In genomic region chr10:13016573-13016972, GRCm38 (mm10) we compare ENCODE assay signal across 8 mouse cellular contexts. TPM values are rescaled to one million over a fixed set of nuclear protein-coding genes. Genes with fewer than 3 reads are reported as not detected.
DNase-seq lines count a peak whose midpoint lies in the region; ATAC-seq and TF ChIP-seq lines count a peak whose summit lies in the region.

No protein-coding gene starts in this region.

- peak; percentile 65 for TF ChIP-seq CTCF in brain, embryonic 14.5 days (IDR thresholded peaks at IDR 0.05; ENCODE audit: borderline replicate concordance, extremely low read depth, insufficient read depth, insufficient read length)

- no peak overlapping the region for H3K9ac ChIP-seq in liver, embryonic 12.5 days
- no peak overlapping the region for H3K9ac ChIP-seq in hindbrain, embryonic 15.5 days
- H3K9ac ChIP-seq in stomach, embryonic 14.5 days (replicated peaks; ENCODE audit: low read depth, low read length): no peak overlapping the region

- DNase-seq in liver: peak; percentile 21
- peak; percentile 89 for DNase-seq in brain, embryonic 14.5 days (ENCODE audit: low read depth)
- DNase-seq in fibroblast of lung, adult 2 months (ENCODE audit: low read depth): peak; percentile 46
- peak; percentile 22 to 90 for DNase-seq in layer of hippocampus, postnatal 14 days (ENCODE audit: low spot score in 2 of 2)

- no peaks in the 10 kb centered on the region for H3K9me3 ChIP-seq in liver, embryonic 12.5 days (replicated peaks)
- no peaks in the 10 kb centered on the region for H3K9me3 ChIP-seq in hindbrain, embryonic 15.5 days
- H3K9me3 ChIP-seq in stomach, embryonic 14.5 days (ENCODE audit: control insufficient read depth, low read depth, low read length): no peaks in the 10 kb centered on the region

- no peak overlapping the region for H3K4me3 ChIP-seq in liver, embryonic 12.5 days
- no peak overlapping the region for H3K4me3 ChIP-seq in hindbrain, embryonic 15.5 days
- no peak overlapping the region for H3K4me3 ChIP-seq in stomach, embryonic 14.5 days (ENCODE audit: low read depth, low read length)

- peaks cover 11% of the 10 kb centered on the region for H3K4me1 ChIP-seq in liver, embryonic 12.5 days
- H3K4me1 ChIP-seq in hindbrain, embryonic 15.5 days (replicated peaks): no peaks in the 10 kb centered on the region
- no peaks in the 10 kb centered on the region for H3K4me1 ChIP-seq in stomach, embryonic 14.5 days (ENCODE audit: control insufficient read depth, insufficient read depth, low read length)

- TF ChIP-seq POLR2A in brain, embryonic 14.5 days (IDR thresholded peaks at IDR 0.05; ENCODE audit: borderline replicate concordance, extremely low read depth, insufficient read depth, insufficient read length, poor library complexity, severe bottlenecking): no peak

- H3K27ac ChIP-seq in liver, embryonic 12.5 days: no peak overlapping the region
- no peak overlapping the region for H3K27ac ChIP-seq in hindbrain, embryonic 15.5 days (replicated peaks)
- peak overlapping the region; percentile 44; the same call in 1 of the 2 replicates for H3K27ac ChIP-seq in stomach, embryonic 14.5 days (ENCODE audit: low read length)

- no peak for ATAC-seq in liver, embryonic 12.5 days
- peak; percentile 73 for ATAC-seq in hindbrain, embryonic 15.5 days (ENCODE audit: low FRiP score, low read depth)
- peak; percentile 96 for ATAC-seq in megakaryocyte progenitor cell, adult 5-6 weeks (replicated peaks; ENCODE audit: poor library complexity)
- no peak for ATAC-seq in stomach, embryonic 14.5 days (ENCODE audit: insufficient number of reproducible peaks, insufficient read depth, low FRiP score, low read depth)

- 21% methylated on average over 4 of the region's 4 CpGs for WGBS in liver, embryonic 12.5 days (ENCODE audit: insufficient replicate concordance)
- WGBS in hindbrain, embryonic 15.5 days: 25% methylated on average over 4 of the region's 4 CpGs
- 21% methylated on average over 4 of the region's 4 CpGs for WGBS in stomach, embryonic 14.5 days

- H3K27me3 ChIP-seq in liver, embryonic 12.5 days (replicated peaks): no peaks in the 10 kb centered on the region; the same call in 1 of the 2 replicates
- no peaks in the 10 kb centered on the region for H3K27me3 ChIP-seq in hindbrain, embryonic 15.5 days
- no peaks in the 10 kb centered on the region for H3K27me3 ChIP-seq in stomach, embryonic 14.5 days (ENCODE audit: control insufficient read depth, insufficient read depth, low read length)

- no peaks in the 10 kb centered on the region; the same call in 1 of the 2 replicates for H3K36me3 ChIP-seq in liver, embryonic 12.5 days
- no peaks in the 10 kb centered on the region for H3K36me3 ChIP-seq in hindbrain, embryonic 15.5 days
- no peaks in the 10 kb centered on the region; the same call in 1 of the 2 replicates for H3K36me3 ChIP-seq in stomach, embryonic 14.5 days (ENCODE audit: control insufficient read depth, insufficient read depth, low read length)

- no peak overlapping the region for H3K4me2 ChIP-seq in liver, embryonic 12.5 days
- no peak overlapping the region for H3K4me2 ChIP-seq in hindbrain, embryonic 15.5 days
- no peak overlapping the region for H3K4me2 ChIP-seq in stomach, embryonic 14.5 days (replicated peaks; ENCODE audit: low read depth, low read length)

RNA-seq across cellular contexts. Expression of gene Sf3b5, which starts 11.4 kb away (rescaled TPM):
- polyA plus RNA-seq in liver, embryonic 12.5 days (2016; fragmentation: Nextera tagmentation; extraction: Ambion mirVana): 30.7 and 32.9 TPM in 2 replicates
- polyA plus RNA-seq in brain, embryonic 14.5 days (2012; rRNA removed): 30.1 and 53.7 TPM in 2 replicates
- 23.6 and 24.3 TPM in 2 replicates for polyA plus RNA-seq in hindbrain, embryonic 15.5 days (2015; fragmentation: Nextera tagmentation; extraction: Ambion mirVana)
- 1 to 10 TPM; 8.3 to 8.8 TPM for total RNA-seq in layer of hippocampus, postnatal 14 days (2021)
- total RNA-seq in megakaryocyte progenitor cell, adult 5-6 weeks (2015): 17.4 and 18.7 TPM in 2 replicates
- 23.3 and 23.4 TPM in 2 replicates for total RNA-seq in megakaryocyte progenitor cell, adult 5-6 weeks (2017)
- polyA plus RNA-seq in stomach, embryonic 14.5 days (2014; fragmentation: Nextera tagmentation; extraction: Ambion mirVana): 45.9 and 47.4 TPM in 2 replicates

RNA-seq across cellular contexts. Expression of gene Plagl1, which starts 43.7 kb away (rescaled TPM):
- 55.7 and 63.5 TPM in 2 replicates for polyA plus RNA-seq in liver, embryonic 12.5 days (2016; fragmentation: Nextera tagmentation; extraction: Ambion mirVana)
- 103 and 125 TPM in 2 replicates for polyA plus RNA-seq in brain, embryonic 14.5 days (2012; rRNA removed)
- 30.8 and 34.1 TPM in 2 replicates for polyA plus RNA-seq in hindbrain, embryonic 15.5 days (2015; fragmentation: Nextera tagmentation; extraction: Ambion mirVana)
- total RNA-seq in layer of hippocampus, postnatal 14 days (2021): 10 to 100 TPM; 38.4 to 39.4 TPM
- 1.1 and 2.2 TPM in 2 replicates for total RNA-seq in megakaryocyte progenitor cell, adult 5-6 weeks (2015)
- total RNA-seq in megakaryocyte progenitor cell, adult 5-6 weeks (2017): 0.25 and 1.7 TPM in 2 replicates
- 466 and 470 TPM in 2 replicates for polyA plus RNA-seq in stomach, embryonic 14.5 days (2014; fragmentation: Nextera tagmentation; extraction: Ambion mirVana)

RNA-seq across cellular contexts. Expression of gene Stx11, which starts 52.5 kb away (rescaled TPM):
- polyA plus RNA-seq in liver, embryonic 12.5 days (2016; fragmentation: Nextera tagmentation; extraction: Ambion mirVana): 15.1 and 16.6 TPM in 2 replicates
- 0.95 and 1.0 TPM in 2 replicates for polyA plus RNA-seq in brain, embryonic 14.5 days (2012; rRNA removed)
- 1.8 and 2.0 TPM in 2 replicates for polyA plus RNA-seq in hindbrain, embryonic 15.5 days (2015; fragmentation: Nextera tagmentation; extraction: Ambion mirVana)
- total RNA-seq in layer of hippocampus, postnatal 14 days (2021): under 1 TPM; 0.21 to 0.36 TPM
- 5.1 and 7.6 TPM in 2 replicates for total RNA-seq in megakaryocyte progenitor cell, adult 5-6 weeks (2015)
- 5.7 and 6.8 TPM in 2 replicates for total RNA-seq in megakaryocyte progenitor cell, adult 5-6 weeks (2017)
- polyA plus RNA-seq in stomach, embryonic 14.5 days (2014; fragmentation: Nextera tagmentation; extraction: Ambion mirVana): 4.0 and 4.8 TPM in 2 replicates

Comparison
In these comparisons a context has a peak if more than half of its experiments do, and no peak if none do; other contexts are left out.
1. DNase-seq: peak in every context shown above with its lines; median percentile 89 in brain, embryonic 14.5 days; 56 in layer of hippocampus, postnatal 14 days; 46 in fibroblast of lung, adult 2 months; 21 in liver.
2. ATAC-seq: peak in hindbrain, embryonic 15.5 days (single experiment) and megakaryocyte progenitor cell, adult 5-6 weeks (single experiment); none in liver, embryonic 12.5 days (single experiment) and stomach, embryonic 14.5 days (single experiment).